Mouse (Mus musculus) layer of hippocampus, adult 9-11 months (tissue): Measurements from ENCODE around the gene Phyhd1.

Source experiments
- DNase-seq: peaks from one replicate; pipeline ENCODE4 v3.0.0; 2022

Phyhd1 gene

DNA sequence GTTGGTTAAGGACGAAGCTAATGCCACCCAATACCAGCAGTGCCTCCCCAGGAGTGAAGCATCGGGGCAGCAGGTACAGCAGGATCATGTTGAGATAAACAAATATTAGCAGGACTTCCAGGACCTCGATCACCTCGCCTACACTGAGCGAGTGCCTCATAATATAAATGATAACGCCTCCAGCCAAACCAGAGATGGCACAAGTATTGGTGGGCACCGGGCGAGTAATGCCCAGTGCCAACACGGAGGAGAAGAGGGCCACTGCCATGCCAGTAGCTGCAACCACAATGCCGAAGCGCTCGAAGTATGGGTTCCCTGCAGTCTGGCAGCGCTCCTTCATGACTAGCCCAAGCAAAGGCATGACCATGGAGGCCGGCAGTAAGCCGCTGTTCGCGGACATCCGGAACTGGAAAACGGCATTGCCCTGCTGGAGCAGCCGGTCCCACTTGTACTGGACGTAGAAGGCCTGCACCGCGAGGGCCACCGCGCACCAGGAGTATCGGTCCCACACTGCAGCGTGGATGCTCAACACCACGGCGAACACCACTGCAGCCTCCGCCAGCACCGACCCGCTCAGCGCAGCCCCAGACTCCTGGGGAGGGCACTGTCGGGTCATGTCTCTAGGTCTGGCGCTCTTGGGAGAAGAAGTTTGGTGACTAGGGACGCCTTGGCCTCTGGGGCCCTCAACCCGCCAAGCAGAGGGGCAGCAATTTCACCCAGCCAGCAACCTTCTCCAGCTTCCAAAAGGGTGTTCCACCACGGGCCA, 19.6 kb downstream of the Phyhd1 start:
- no peak for DNase-seq

DNA sequence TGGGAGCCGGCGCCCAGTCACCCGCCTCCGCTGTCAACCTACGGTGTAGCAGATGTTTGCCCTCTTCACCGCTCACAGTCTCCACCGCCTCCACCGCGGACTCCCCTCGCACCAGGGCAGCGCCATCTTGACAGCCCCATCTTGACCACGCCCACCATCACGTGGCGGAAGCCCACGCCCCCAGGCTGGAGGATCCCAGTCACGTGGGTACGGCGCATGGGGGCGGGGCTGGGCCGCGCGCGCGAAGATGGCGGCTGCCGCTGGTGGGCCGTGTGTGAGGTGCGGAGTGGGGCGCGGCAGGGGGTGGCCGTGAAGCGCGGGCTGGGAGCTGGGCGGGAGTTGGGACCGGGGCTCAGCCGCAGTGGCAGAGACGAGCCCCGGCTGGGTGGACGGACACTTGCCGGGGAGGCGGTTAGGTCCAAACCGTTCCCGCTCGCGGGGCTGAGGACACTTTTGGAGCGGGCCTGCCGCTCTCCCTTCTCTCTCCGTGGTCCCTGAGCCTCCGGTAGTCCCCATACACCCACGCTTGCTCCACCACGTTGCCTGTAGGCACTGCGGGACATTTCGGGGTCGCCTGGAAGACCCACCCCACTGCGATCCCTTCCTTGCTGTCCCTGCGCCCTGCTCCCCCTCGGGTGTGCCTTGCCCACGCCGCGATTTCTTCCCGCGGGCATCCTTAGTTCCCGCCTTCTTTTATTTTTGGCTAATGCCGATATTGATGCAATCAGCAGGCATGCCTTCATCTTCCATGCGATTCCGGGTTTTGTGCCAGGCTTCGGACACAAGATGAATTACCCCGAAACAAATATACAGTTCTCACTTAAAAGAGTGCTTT, 20.4 kb downstream of the Phyhd1 start, which contains the start of the genes Dolk and Nup188:
TSS of gene Dolk (minus strand) at position 143 of the 835 bp plus-strand sequence.
TSS of gene Nup188 (plus strand) at position 206 of the 835 bp plus-strand sequence.
- peak; percentile 93 for DNase-seq

DNA sequence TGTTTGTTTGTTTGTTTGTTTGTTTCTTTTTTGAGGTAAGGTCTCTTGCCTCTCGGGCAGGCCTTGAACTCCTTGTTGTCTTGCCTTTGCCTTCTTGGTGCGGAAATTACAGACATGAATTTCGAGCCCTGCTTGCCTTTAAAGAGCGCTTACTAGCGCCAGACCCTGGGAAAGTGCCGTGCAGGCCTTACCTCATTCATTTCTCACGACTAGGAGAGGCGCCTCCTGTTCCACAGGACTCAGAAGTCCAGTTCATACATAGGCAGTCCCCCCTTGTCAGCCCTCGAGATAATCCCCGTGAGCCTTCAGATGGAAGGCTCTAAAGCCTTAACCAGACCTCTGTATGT, 21.0 kb downstream of the Phyhd1 start:
- DNase-seq: no peak

DNA sequence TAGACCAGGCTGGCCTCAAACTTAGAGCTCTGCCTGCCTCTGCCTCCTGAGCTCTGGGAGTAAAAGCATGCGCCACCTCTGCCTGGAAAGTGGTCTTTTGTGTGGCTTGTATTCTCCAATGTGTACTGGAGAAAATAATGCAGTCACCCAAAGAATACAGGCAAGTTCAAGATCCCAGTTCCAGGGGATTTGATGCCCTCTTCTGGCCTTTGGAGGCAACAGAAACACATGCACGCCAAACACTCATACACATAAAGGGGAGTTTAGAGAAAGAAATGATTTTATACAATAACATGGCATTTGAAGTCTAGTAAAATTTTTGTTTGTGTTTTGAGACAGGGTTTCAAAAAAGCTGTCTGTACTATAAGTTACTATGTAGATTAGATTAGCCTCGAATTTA, 33.5 kb downstream of the Phyhd1 start:
- no peak for DNase-seq

GRCm38 (mm10) chr2:30299966-30300365, 34.0 kb downstream of the Phyhd1 start:
- DNase-seq: no peak

DNA sequence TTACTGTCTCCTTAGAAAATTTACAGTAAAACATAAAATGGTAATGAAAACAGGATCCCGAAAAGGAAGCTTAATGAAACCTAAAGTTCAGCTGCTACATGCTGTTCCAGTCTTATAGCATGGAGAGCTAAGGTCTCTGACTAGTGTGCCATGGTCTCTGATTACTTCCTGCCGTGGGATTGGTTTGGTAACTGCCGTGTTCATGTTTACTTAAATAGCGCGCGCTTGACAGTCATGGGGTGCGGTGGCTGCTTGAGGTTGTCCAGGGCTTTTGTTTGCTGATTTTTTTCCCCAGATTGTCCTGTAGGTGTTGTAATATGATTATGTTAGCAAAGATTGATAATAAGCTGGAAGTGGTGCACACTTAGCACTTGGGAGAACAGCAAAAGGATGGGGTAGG, 40.1 kb downstream of the Phyhd1 start:
- no peak for DNase-seq

GRCm38 (mm10) chr2:30309351-30309750, 43.3 kb downstream of the Phyhd1 start:
- no peak for DNase-seq

- DNase-seq: no peak
These were observed 45.5 kb downstream of the Phyhd1 start for GRCm38 (mm10) chr2:30311481-30311880.

DNA sequence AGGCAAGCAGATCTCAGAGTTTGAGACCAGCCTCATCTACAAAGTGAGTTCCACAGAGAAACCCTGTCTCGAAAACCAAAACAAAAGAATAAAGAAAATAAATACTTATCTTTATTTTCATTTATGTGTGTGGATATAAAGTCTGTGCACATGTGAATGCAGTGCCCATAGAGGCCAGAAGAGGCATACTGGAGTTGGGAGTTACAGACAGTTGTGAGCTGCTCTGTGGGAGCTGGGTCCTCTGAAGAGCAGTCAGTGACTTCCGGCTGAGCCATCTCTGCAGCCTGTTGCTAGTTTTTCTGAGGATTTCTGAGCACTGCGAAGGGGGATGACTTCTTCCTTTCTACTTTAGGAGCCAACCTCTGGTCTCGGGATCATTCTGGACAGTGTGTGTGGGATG, 50.1 kb downstream of the Phyhd1 start:
- DNase-seq: no peak

- DNase-seq: peak; percentile 51
These were observed 51.0 kb downstream of the Phyhd1 start for GRCm38 (mm10) chr2:30316955-30317354.

DNA sequence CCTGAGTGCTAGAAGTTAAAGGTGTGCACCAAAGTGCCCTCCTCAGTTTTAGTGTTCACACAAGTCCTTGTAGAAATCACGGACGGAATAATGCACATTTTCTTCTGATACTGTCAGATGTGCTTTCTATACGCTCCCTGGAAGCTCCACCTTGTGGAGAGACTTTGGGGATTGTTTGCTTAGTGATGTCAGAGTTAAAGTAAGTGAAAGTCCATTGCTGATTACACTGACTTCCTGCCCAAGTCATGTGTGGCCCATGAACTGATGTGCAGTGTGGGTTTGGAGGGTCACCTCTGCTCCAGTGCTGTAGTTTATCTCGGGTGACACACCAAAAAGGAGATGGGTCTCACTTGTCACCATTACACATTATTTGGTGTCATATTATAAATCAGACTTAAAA, 53.3 kb downstream of the Phyhd1 start:
- no peak for DNase-seq

- DNase-seq: no peak
These were observed 57.1 kb downstream of the Phyhd1 start for GRCm38 (mm10) chr2:30323111-30323510.

GRCm38 (mm10) chr2:30325296-30325695, 59.3 kb downstream of the Phyhd1 start:
- DNase-seq: no peak

GRCm38 (mm10) chr2:30327276-30327675, 61.3 kb downstream of the Phyhd1 start:
- no peak for DNase-seq

GRCm38 (mm10) chr2:30328791-30329190, 62.8 kb downstream of the Phyhd1 start:
- DNase-seq: no peak
